Mouse (Mus musculus): ENCODE measurements around the gene Cyp4f39. TPM values are rescaled to one million over a fixed set of nuclear protein-coding genes. Genes with fewer than 3 reads are reported as not detected.

The Cyp4f39 gene
- total RNA-seq, 1 experiment: 2.8 TPM

- Histone ChIP-seq H3K4me3 (ENCODE audit: insufficient read depth in 1 of 2, low read depth in 1 of 2, low read length in 2 of 2, poor library complexity in 1 of 2, severe bottlenecking in 1 of 2) (no peak within 1 kb of the TSS), H3K4me1 (ENCODE audit: control insufficient read depth in 2 of 2, insufficient read depth in 2 of 2, low read length in 2 of 2, poor library complexity in 1 of 2) (no peaks in the 10 kb centered on the region), H3K27ac (ENCODE audit: insufficient read depth, low read depth, low read length, poor library complexity, severe bottlenecking) (no peak within 1 kb of the TSS), H3K9ac (ENCODE audit: insufficient read depth, low read depth, low read length, poor library complexity, severe bottlenecking) (no peak within 1 kb of the TSS), H3K9me3 (ENCODE audit: control insufficient read depth, insufficient read depth, low read depth, low read length) (no peaks in the 10 kb centered on the region), H3K36me3 (ENCODE audit: control insufficient read depth, insufficient read depth, low read length, poor library complexity, severe bottlenecking) (no peaks in the 10 kb centered on the region)
- TF ChIP-seq HCFC1 (IDR thresholded peaks at IDR 0.05; ENCODE audit: borderline replicate concordance, insufficient read depth, low read length): no peak
- TF ChIP-seq ZNF384 (IDR thresholded peaks at IDR 0.05; ENCODE audit: low read depth, low read length): no peak
- TF ChIP-seq CHD2 (IDR thresholded peaks at IDR 0.05; ENCODE audit: low read depth, low read length): no peak
- TF ChIP-seq ZC3H11A (IDR thresholded peaks at IDR 0.05; ENCODE audit: borderline replicate concordance, low read depth, low read length): no peak
- no peak for TF ChIP-seq MAFK (IDR thresholded peaks at IDR 0.05; ENCODE audit: insufficient read depth, low read depth, low read length)
- no peak for DNase-seq (ENCODE audit: low read depth, low spot score)
- in situ Hi-C loops (cut with MboI; ENCODE audit: low sequenced_read_pairs in 2 of 2, unreplicated experiment in 2 of 2): no loop called here
Measured at GRCm38 (mm10) chr17:32424034-32424433, 28.5 kb upstream of the Cyp4f39 start, which contains the start of gene Pglyrp2. Gene Pglyrp2, minus strand, starts transcription at chr17:32424167.

GRCm38 (mm10) chr17:32426610-32427009 lies 25.9 kb upstream of the Cyp4f39 start:
- TF ChIP-seq MAFK (IDR thresholded peaks at IDR 0.05; ENCODE audit: insufficient read depth, low read depth, low read length) (no peak), ZNF384 (IDR thresholded peaks at IDR 0.05; ENCODE audit: low read depth, low read length) (no peak)
- DNase-seq (ENCODE audit: low read depth, low spot score): no peak
- Histone ChIP-seq H3K4me1 (ENCODE audit: control insufficient read depth in 2 of 2, insufficient read depth in 2 of 2, low read length in 2 of 2, poor library complexity in 1 of 2) (no peaks in the 10 kb centered on the region), H3K27ac (ENCODE audit: insufficient read depth, low read depth, low read length, poor library complexity, severe bottlenecking) (no peak overlapping the region), H3K9ac (ENCODE audit: insufficient read depth, low read depth, low read length, poor library complexity, severe bottlenecking) (no peak overlapping the region), H3K4me3 (ENCODE audit: insufficient read depth in 1 of 2, low read depth in 1 of 2, low read length in 2 of 2, poor library complexity in 1 of 2, severe bottlenecking in 1 of 2) (no peak overlapping the region), H3K9me3 (ENCODE audit: control insufficient read depth, insufficient read depth, low read depth, low read length) (no peaks in the 10 kb centered on the region), H3K36me3 (ENCODE audit: control insufficient read depth, insufficient read depth, low read length, poor library complexity, severe bottlenecking) (no peaks in the 10 kb centered on the region)
- in situ Hi-C loops (cut with MboI; ENCODE audit: low sequenced_read_pairs in 2 of 2, unreplicated experiment in 2 of 2): no loop called here

- no peak for TF ChIP-seq ZC3H11A (IDR thresholded peaks at IDR 0.05; ENCODE audit: borderline replicate concordance, low read depth, low read length)
- TF ChIP-seq ZNF384 (IDR thresholded peaks at IDR 0.05; ENCODE audit: low read depth, low read length): no peak
- TF ChIP-seq HCFC1 (IDR thresholded peaks at IDR 0.05; ENCODE audit: borderline replicate concordance, insufficient read depth, low read length): no peak
- no peak for TF ChIP-seq CHD2 (IDR thresholded peaks at IDR 0.05; ENCODE audit: low read depth, low read length)
- no peak for TF ChIP-seq MAFK (IDR thresholded peaks at IDR 0.05; ENCODE audit: insufficient read depth, low read depth, low read length)
- in situ Hi-C loops (cut with MboI; ENCODE audit: low sequenced_read_pairs in 2 of 2, unreplicated experiment in 2 of 2): no loop called here
Measured at GRCm38 (mm10) chr17:32431972-32432371, 20.6 kb upstream of the Cyp4f39 start.

GRCm38 (mm10) chr17:32434324-32434723 lies 18.2 kb upstream of the Cyp4f39 start:
- TF ChIP-seq HCFC1 (IDR thresholded peaks at IDR 0.05; ENCODE audit: borderline replicate concordance, insufficient read depth, low read length): no peak
- no peak for TF ChIP-seq ZNF384 (IDR thresholded peaks at IDR 0.05; ENCODE audit: low read depth, low read length)
- no peak for TF ChIP-seq CHD2 (IDR thresholded peaks at IDR 0.05; ENCODE audit: low read depth, low read length)
- no peak for TF ChIP-seq ZC3H11A (IDR thresholded peaks at IDR 0.05; ENCODE audit: borderline replicate concordance, low read depth, low read length)
- TF ChIP-seq MAFK (IDR thresholded peaks at IDR 0.05; ENCODE audit: insufficient read depth, low read depth, low read length): no peak
- Histone ChIP-seq H3K27ac (ENCODE audit: insufficient read depth, low read depth, low read length, poor library complexity, severe bottlenecking) (no peak overlapping the region), H3K4me1 (ENCODE audit: control insufficient read depth in 2 of 2, insufficient read depth in 2 of 2, low read length in 2 of 2, poor library complexity in 1 of 2) (no peaks in the 10 kb centered on the region; a peak in 1 of 4 replicates), H3K9me3 (ENCODE audit: control insufficient read depth, insufficient read depth, low read depth, low read length) (no peaks in the 10 kb centered on the region), H3K4me3 (ENCODE audit: insufficient read depth in 1 of 2, low read depth in 1 of 2, low read length in 2 of 2, poor library complexity in 1 of 2, severe bottlenecking in 1 of 2) (no peak overlapping the region), H3K36me3 (ENCODE audit: control insufficient read depth, insufficient read depth, low read length, poor library complexity, severe bottlenecking) (no peaks in the 10 kb centered on the region), H3K9ac (ENCODE audit: insufficient read depth, low read depth, low read length, poor library complexity, severe bottlenecking) (no peak overlapping the region)
- no peak for DNase-seq (ENCODE audit: low read depth, low spot score)
- in situ Hi-C loops (cut with MboI; ENCODE audit: low sequenced_read_pairs in 2 of 2, unreplicated experiment in 2 of 2): no loop called here

More at GRCm38 (mm10) chr17:32431972-32432371, 20.6 kb upstream of the Cyp4f39 start:
- Histone ChIP-seq H3K27ac (ENCODE audit: insufficient read depth, low read depth, low read length, poor library complexity, severe bottlenecking) (no peak overlapping the region), H3K9ac (ENCODE audit: insufficient read depth, low read depth, low read length, poor library complexity, severe bottlenecking) (no peak overlapping the region), H3K36me3 (ENCODE audit: control insufficient read depth, insufficient read depth, low read length, poor library complexity, severe bottlenecking) (no peaks in the 10 kb centered on the region), H3K9me3 (ENCODE audit: control insufficient read depth, insufficient read depth, low read depth, low read length) (no peaks in the 10 kb centered on the region), H3K4me3 (ENCODE audit: insufficient read depth in 1 of 2, low read depth in 1 of 2, low read length in 2 of 2, poor library complexity in 1 of 2, severe bottlenecking in 1 of 2) (no peak overlapping the region), H3K4me1 (ENCODE audit: control insufficient read depth in 2 of 2, insufficient read depth in 2 of 2, low read length in 2 of 2, poor library complexity in 1 of 2) (no peaks in the 10 kb centered on the region; a peak in 1 of 4 replicates)
- no peak for DNase-seq (ENCODE audit: low read depth, low spot score)

- H3K9ac ChIP-seq (ENCODE audit: insufficient read depth, low read depth, low read length, poor library complexity, severe bottlenecking): no peak overlapping the region
- no peak for DNase-seq (ENCODE audit: low read depth, low spot score)
Measured at GRCm38 (mm10) chr17:32435151-32435550, 17.4 kb upstream of the Cyp4f39 start.

More at GRCm38 (mm10) chr17:32435151-32435550, 17.4 kb upstream of the Cyp4f39 start:
- in situ Hi-C loops (cut with MboI; ENCODE audit: low sequenced_read_pairs in 2 of 2, unreplicated experiment in 2 of 2): no loop called here
- no peak overlapping the region for H3K4me3 ChIP-seq (ENCODE audit: insufficient read depth in 1 of 2, low read depth in 1 of 2, low read length in 2 of 2, poor library complexity in 1 of 2, severe bottlenecking in 1 of 2)
- no peaks in the 10 kb centered on the region; a peak in 1 of 4 replicates for H3K4me1 ChIP-seq (ENCODE audit: control insufficient read depth in 2 of 2, insufficient read depth in 2 of 2, low read length in 2 of 2, poor library complexity in 1 of 2)
- no peaks in the 10 kb centered on the region for H3K36me3 ChIP-seq (ENCODE audit: control insufficient read depth, insufficient read depth, low read length, poor library complexity, severe bottlenecking)
- no peak overlapping the region for H3K27ac ChIP-seq (ENCODE audit: insufficient read depth, low read depth, low read length, poor library complexity, severe bottlenecking)
- TF ChIP-seq HCFC1 (IDR thresholded peaks at IDR 0.05; ENCODE audit: borderline replicate concordance, insufficient read depth, low read length): no peak
- TF ChIP-seq ZNF384 (IDR thresholded peaks at IDR 0.05; ENCODE audit: low read depth, low read length): no peak
- no peak for TF ChIP-seq MAFK (IDR thresholded peaks at IDR 0.05; ENCODE audit: insufficient read depth, low read depth, low read length)
- no peak for TF ChIP-seq ZC3H11A (IDR thresholded peaks at IDR 0.05; ENCODE audit: borderline replicate concordance, low read depth, low read length)
- no peak for TF ChIP-seq CHD2 (IDR thresholded peaks at IDR 0.05; ENCODE audit: low read depth, low read length)
- H3K9me3 ChIP-seq (ENCODE audit: control insufficient read depth, insufficient read depth, low read depth, low read length): no peaks in the 10 kb centered on the region

Measured in ES-E14 (cell line).